Mouse (Mus musculus) CH12.LX (cell line): ENCODE measurements around the gene Shbg.

ENCODE experiments used
- CHD2 ChIP-seq: IDR thresholded peaks from 2 replicates; pipeline ENCODE4 v1.6.1; 2011; ENCODE audit warnings: low read length, improper control_type of control experiment
- CTCF ChIP-seq, 2 experiments: IDR thresholded peaks in 1 of 2; conservative IDR thresholded peaks in 1 of 2; 2 replicates each; pipeline ENCODE4 v1.5.1; 2011 to 2012; ENCODE audit warnings: low read depth in 2 of 2, low read length in 2 of 2, improper control_type of control experiment in 1 of 2, inconsistent platforms in 1 of 2, mild to moderate bottlenecking in 1 of 2, moderate library complexity in 1 of 2
- ETS1 ChIP-seq: conservative IDR thresholded peaks from 2 replicates; pipeline ENCODE4 v1.6.1; 2012; ENCODE audit warnings: low read depth, mild to moderate bottlenecking, inconsistent platforms, low read length, improper control_type of control experiment, moderate library complexity
- MAFK ChIP-seq: IDR thresholded peaks from 2 replicates; pipeline ENCODE4 v1.6.1; 2011; ENCODE audit warnings: low read length, improper control_type of control experiment; ENCODE audit not compliant: insufficient replicate concordance
- MYC ChIP-seq: IDR thresholded peaks from 2 replicates; pipeline ENCODE4 v1.6.1; 2011; ENCODE audit warnings: low read depth, mild to moderate bottlenecking, improper control_type of control experiment, low read length
- POLR2A ChIP-seq: IDR thresholded peaks from 2 replicates; pipeline ENCODE4 v1.6.1; 2011; ENCODE audit warnings: low read depth, mild to moderate bottlenecking, improper control_type of control experiment, low read length
- SIN3A ChIP-seq: IDR thresholded peaks from 2 replicates; pipeline ENCODE4 v1.6.1; 2012; ENCODE audit warnings: low read length, improper control_type of control experiment, inconsistent platforms
- TBP ChIP-seq: conservative IDR thresholded peaks from 2 replicates; pipeline ENCODE4 v1.6.1; 2011; ENCODE audit warnings: low read depth, low read length, improper control_type of control experiment
- ZKSCAN1 ChIP-seq: IDR thresholded peaks from 2 replicates; pipeline ENCODE4 v1.6.1; 2012; ENCODE audit warnings: low read depth, inconsistent platforms, low read length, improper control_type of control experiment, borderline replicate concordance

- TF ChIP-seq ETS1: 0 out of 2 replicates have a peak, but pooled peaks have one; percentile 68
- TF ChIP-seq CTCF (conservative IDR thresholded peaks at IDR 0.05 in 1 of 2, IDR thresholded peaks at IDR 0.05 in 1 of 2; ENCODE audit: low read depth in 2 of 2, low read length in 2 of 2): no peak
- TF ChIP-seq TBP: peak; percentile 65; the same call in 1 of the 2 replicates
- peak; percentile 90 for TF ChIP-seq CHD2
- peak; percentile 88 for TF ChIP-seq MYC
- TF ChIP-seq ZKSCAN1: no peak
- peak; percentile 85 for TF ChIP-seq POLR2A
- TF ChIP-seq SIN3A: peak; percentile 88
- peak; percentile 87 for TF ChIP-seq MAFK
These were observed 48.4 kb upstream of the Shbg start, which contains the start of gene Cd68 for GRCm38 (mm10) chr11:69665961-69666664.
